Comparison of ENCODE assay signal across 8 mouse cellular contexts in the genomic region with DNA sequence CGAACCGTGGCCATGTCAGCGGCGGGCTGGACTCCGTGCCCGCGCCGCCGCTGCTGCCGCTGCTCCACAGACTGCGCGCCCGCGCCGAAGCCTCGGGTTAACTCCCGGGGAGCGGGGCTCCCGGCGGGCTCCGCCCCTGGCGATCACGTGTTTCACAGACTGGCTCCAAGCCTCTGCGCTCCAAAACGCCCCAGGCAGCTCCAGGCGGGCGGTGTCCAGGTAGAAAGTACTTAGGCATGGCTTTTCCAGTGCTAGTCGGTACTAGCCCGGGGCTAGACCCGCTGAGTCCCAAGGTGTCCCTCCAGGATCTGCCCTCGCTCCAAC. TPM values are rescaled to one million over a fixed set of nuclear protein-coding genes. Genes with fewer than 3 reads are reported as not detected.
DNase-seq lines count a peak whose midpoint lies in the region; ATAC-seq and TF ChIP-seq lines count a peak whose summit lies in the region.

A gene (minus strand): TSS at position 138 of the 324 bp plus-strand sequence.

- DNase-seq in adrenal gland, adult 8-10 months, result peak; percentile 83
- peak; percentile 92 for DNase-seq in embryo, embryonic 11 days
- no peak for DNase-seq in gonadal fat pad, adult 2 months (ENCODE audit: low read depth)
- peak; percentile 78 to 80 for DNase-seq in left cerebral cortex, postnatal 36 days (ENCODE audit: low spot score in 2 of 2)
- DNase-seq in midbrain, embryonic 10.5 days (ENCODE audit: low spot score), result peak; percentile 86
- peak; percentile 68 to 73 for DNase-seq in right cerebral cortex, postnatal 36 days (ENCODE audit: low spot score in 2 of 2)

- WGBS in intestine, postnatal 0 days, result under 1% methylated on average over 31 of the region's 31 CpGs
- 0% methylated on average over 31 of the region's 31 CpGs for WGBS in midbrain, embryonic 10.5 days

- H3K9ac ChIP-seq in intestine, postnatal 0 days (ENCODE audit: low read depth, low read length), result peak within 1 kb of the TSS; percentile 94

- H3K27ac ChIP-seq in intestine, postnatal 0 days (ENCODE audit: low read depth, low read length), result peak within 1 kb of the TSS; percentile 99
- H3K27ac ChIP-seq in midbrain, embryonic 10.5 days (replicated peaks), result peak within 1 kb of the TSS; percentile 83

- H3K9me3 ChIP-seq in intestine, postnatal 0 days (ENCODE audit: control insufficient read depth), result no peaks in the 10 kb centered on the region
- H3K9me3 ChIP-seq in midbrain, embryonic 10.5 days (replicated peaks), result no peaks in the 10 kb centered on the region

- peak within 1 kb of the TSS; percentile 83 for H3K4me2 ChIP-seq in intestine, postnatal 0 days (replicated peaks; ENCODE audit: low read depth)

- H3K4me3 ChIP-seq in intestine, postnatal 0 days (ENCODE audit: low read depth, low read length), result peak within 1 kb of the TSS; percentile 86
- H3K4me3 ChIP-seq in midbrain, embryonic 10.5 days, result peak within 1 kb of the TSS; percentile 78

- peak; percentile 88 for ATAC-seq in intestine, postnatal 0 days
- no peak for ATAC-seq in inflammation-experienced regulatory T-cells, adult 6 months

- H3K4me1 ChIP-seq in intestine, postnatal 0 days (replicated peaks; ENCODE audit: control insufficient read depth, insufficient read depth, low read length), result peaks cover 4% of the 10 kb centered on the region; the same call in 1 of the 2 replicates
- peaks cover 24% of the 10 kb centered on the region for H3K4me1 ChIP-seq in midbrain, embryonic 10.5 days

- intact Hi-C loops in left cerebral cortex, postnatal 36 days (cut with DNase I), result no loop called here

- no peaks in the 10 kb centered on the region for H3K27me3 ChIP-seq in intestine, postnatal 0 days (replicated peaks; ENCODE audit: control insufficient read depth, insufficient read depth, low read length)
- peaks cover 46% of the 10 kb centered on the region for H3K27me3 ChIP-seq in midbrain, embryonic 10.5 days (ENCODE audit: low read depth, poor library complexity, severe bottlenecking)

- TF ChIP-seq CTCF in intestine, postnatal 0 days (IDR thresholded peaks at IDR 0.05; ENCODE audit: low read depth), result no peak

- H3K36me3 ChIP-seq in intestine, postnatal 0 days (ENCODE audit: control insufficient read depth, insufficient read depth), result no peaks in the 10 kb centered on the region
- H3K36me3 ChIP-seq in midbrain, embryonic 10.5 days, result no peaks in the 10 kb centered on the region

RNA-seq across cellular contexts. Expression of the gene that starts here (rescaled TPM):
- 1 to 10 TPM; 1.3 to 2.3 (median 1.8) TPM for total RNA-seq in adrenal gland, adult 8-10 months (2022)
- polyA plus RNA-seq in gonadal fat pad, adult 2 months (2012; rRNA removed), result 21.2 and 25.3 TPM in 2 replicates
- polyA plus RNA-seq in intestine, postnatal 0 days (2015; fragmentation: Nextera tagmentation; extraction: Ambion mirVana), result 62.4 and 70.0 TPM in 2 replicates
- 1 to 10 TPM in 1 of 2 experiments, under 1 TPM in 1; 0.96 to 1.7 TPM for total RNA-seq in left cerebral cortex, postnatal 36 days (2021)
- polyA plus RNA-seq in midbrain, embryonic 10.5 days (2016; fragmentation: Nextera tagmentation; extraction: Ambion mirVana), result 3.5 TPM in 2 replicates
- not detected for polyA plus RNA-seq in inflammation-experienced regulatory T-cells, adult 6 months (2017; shearing (Covaris generic))
